Mouse (Mus musculus): ENCODE results near the gene Mettl27. TPM values are rescaled to one million over a fixed set of nuclear protein-coding genes. Genes with fewer than 3 reads are reported as not detected.

The Mettl27 gene
- total RNA-seq, 2 experiments from 2014 or later: 7.5 to 8.6 TPM

DNA sequence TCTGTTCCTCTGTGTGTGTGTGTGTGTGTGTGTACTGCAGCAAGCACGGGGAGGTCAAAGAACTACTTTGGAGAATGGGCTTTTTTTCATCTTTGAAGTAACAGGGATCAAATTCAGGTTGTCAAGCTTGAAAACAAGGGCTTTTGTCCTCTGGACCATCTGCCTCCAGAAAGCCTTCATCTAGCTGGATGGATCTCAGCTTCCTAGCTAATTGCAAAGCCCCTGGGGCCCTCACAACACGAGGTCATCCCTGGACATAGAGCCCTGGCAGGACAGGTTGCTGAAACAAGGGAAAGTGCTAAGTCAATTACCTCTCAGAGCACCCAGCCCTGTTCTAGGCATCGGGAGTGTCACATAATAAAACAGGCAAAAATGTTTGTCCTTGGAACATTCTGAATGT lies 51.6 kb downstream of the Mettl27 start:
- DNase-seq (ENCODE audit: low spot score in 2 of 2): no peak

DNA sequence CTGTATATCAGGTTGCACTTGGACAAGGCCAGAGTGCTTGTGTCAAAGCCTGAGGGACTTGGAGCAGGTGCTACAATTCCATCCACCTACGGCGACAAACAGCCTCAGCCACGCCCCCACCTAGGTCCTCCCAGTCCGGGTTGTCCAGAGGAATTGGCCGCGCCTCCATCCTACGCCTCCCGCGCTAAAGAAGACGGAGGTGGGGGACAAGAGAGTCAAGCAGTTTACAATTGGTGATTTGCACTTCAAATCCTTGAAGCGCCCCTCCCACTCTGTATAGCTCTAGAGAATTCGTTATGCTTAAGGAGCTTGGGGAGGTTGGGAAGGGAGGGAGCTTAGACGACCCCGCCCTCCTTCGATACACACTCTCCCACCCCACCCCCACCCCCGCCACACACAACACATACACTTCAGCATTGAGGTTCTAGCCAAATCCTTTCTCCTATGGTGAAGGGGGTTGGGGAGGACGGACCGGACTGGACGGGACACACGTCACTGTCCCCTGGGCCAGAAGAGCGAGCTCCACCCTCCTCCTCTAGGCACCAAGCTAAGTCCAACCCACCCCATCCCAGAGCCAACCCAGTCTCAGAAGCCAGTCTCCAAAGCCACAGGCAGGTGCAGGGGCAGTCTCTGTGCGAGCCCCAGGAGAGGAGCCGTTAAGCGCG lies 53.6 kb downstream of the Mettl27 start, which contains the start of gene Cldn3:
Cldn3 (plus strand) TSS at position 582 of the 665 bp plus-strand sequence.
- no peak for DNase-seq (ENCODE audit: low spot score in 2 of 2)

DNA sequence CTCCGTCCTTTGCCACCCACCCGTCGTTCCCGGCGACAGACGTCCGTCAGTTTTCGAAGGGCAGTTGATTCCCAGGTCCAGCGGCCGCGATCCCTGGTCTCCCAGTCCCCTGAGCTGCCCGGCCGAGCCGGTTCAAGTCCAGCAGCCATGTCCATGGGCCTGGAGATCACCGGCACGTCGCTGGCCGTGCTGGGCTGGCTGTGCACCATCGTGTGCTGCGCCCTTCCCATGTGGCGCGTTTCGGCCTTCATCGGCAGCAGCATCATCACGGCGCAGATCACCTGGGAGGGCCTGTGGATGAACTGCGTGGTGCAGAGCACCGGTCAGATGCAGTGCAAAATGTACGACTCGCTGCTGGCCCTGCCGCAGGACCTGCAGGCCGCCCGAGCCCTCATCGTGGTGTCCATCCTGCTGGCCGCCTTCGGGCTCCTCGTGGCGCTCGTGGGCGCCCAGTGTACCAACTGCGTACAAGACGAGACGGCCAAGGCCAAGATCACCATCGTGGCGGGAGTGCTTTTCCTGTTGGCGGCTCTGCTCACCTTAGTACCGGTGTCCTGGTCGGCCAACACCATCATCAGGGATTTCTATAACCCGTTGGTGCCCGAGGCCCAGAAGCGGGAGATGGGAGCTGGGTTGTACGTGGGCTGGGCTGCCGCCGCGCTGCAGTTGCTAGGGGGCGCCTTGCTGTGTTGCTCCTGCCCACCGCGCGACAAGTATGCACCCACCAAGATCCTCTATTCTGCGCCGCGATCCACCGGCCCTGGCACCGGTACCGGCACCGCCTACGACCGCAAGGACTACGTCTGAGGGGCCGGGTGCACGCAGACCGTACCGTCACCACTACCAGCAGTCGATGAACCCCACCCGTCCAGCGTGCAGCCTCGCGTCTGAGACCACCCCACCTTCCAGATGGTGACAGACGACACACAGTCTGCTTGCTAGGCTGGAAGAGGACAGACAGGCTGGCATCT lies 54.4 kb downstream of the Mettl27 start:
- no peak for DNase-seq (ENCODE audit: low spot score in 2 of 2)

DNA sequence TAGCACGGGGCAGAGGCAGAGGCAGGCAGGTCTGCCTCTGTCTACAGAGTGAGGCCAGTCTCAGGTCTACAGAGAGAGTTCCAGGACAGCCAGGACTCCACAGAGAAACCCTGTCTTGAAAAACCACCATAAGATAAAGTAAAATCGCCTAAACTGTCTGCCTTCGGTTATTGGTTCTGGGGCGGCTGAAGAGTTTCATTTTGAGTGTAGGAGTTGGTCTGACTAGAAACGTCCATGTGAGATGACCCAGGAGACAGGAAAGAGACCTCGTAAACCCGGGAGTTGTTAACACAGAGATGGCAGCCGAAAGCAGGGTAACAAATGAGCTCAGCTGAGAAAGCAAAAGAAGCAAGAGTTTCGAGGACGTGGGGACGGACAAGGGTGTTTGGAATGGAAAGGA lies 57.0 kb downstream of the Mettl27 start:
- DNase-seq (ENCODE audit: low spot score in 2 of 2): no peak

- no peak for DNase-seq (ENCODE audit: low spot score in 2 of 2)
Observed at GRCm38 (mm10) chr5:134989741-134990140, 57.6 kb downstream of the Mettl27 start.

Other genes starting within 250 kb of the Mettl27 start
- gene Limk1, start 243.8 kb upstream of the Mettl27 start, total RNA-seq (2021): 10 to 100 TPM; 39.9 to 44.8 TPM
- gene Eln, start 185.0 kb upstream of the Mettl27 start, total RNA-seq (2021): 1 to 10 TPM; 7.1 to 8.2 TPM
- gene Tmem270, start 25.6 kb upstream of the Mettl27 start, total RNA-seq (2021): not detected
- gene Cldn13, start 16.8 kb upstream of the Mettl27 start, total RNA-seq (2021): not detected
- not detected for gene Cldn4, start 14.6 kb downstream of the Mettl27 start, total RNA-seq (2021)
- gene Cldn3, start 53.8 kb downstream of the Mettl27 start, total RNA-seq (2021): 1 to 10 TPM in 1 of 2 experiments, under 1 TPM in 1; 0.43 to 1.6 TPM
- gene Abhd11, start 76.8 kb downstream of the Mettl27 start, total RNA-seq (2021): 10 to 100 TPM; 27.8 to 29.5 TPM
- 10 to 100 TPM; 91.5 to 97.8 TPM for gene Stx1a, start 91.1 kb downstream of the Mettl27 start, total RNA-seq (2021)
- gene Dnajc30, start 131.8 kb downstream of the Mettl27 start, total RNA-seq (2021): 10 to 100 TPM; 40.1 to 43.4 TPM
- 10 to 100 TPM; 49.0 to 57.9 TPM for gene Bud23, start 132.6 kb downstream of the Mettl27 start, total RNA-seq (2021)
- 10 to 100 TPM; 33.3 to 35.3 TPM for gene Vps37d, start 145.9 kb downstream of the Mettl27 start, total RNA-seq (2021)
- gene Mlxipl, start 157.5 kb downstream of the Mettl27 start, total RNA-seq (2021): 1 to 10 TPM; 4.7 to 4.9 TPM
- gene Tbl2, start 217.3 kb downstream of the Mettl27 start, total RNA-seq (2021): 10 to 100 TPM; 30.4 to 31.5 TPM
- 10 to 100 TPM; 57.2 to 58.2 TPM for gene Bcl7b, start 235.9 kb downstream of the Mettl27 start, total RNA-seq (2021)

All from layer of hippocampus, adult 18-20 months (tissue).